ENCODE assay signal across 8 mouse cellular contexts in the genomic region with DNA sequence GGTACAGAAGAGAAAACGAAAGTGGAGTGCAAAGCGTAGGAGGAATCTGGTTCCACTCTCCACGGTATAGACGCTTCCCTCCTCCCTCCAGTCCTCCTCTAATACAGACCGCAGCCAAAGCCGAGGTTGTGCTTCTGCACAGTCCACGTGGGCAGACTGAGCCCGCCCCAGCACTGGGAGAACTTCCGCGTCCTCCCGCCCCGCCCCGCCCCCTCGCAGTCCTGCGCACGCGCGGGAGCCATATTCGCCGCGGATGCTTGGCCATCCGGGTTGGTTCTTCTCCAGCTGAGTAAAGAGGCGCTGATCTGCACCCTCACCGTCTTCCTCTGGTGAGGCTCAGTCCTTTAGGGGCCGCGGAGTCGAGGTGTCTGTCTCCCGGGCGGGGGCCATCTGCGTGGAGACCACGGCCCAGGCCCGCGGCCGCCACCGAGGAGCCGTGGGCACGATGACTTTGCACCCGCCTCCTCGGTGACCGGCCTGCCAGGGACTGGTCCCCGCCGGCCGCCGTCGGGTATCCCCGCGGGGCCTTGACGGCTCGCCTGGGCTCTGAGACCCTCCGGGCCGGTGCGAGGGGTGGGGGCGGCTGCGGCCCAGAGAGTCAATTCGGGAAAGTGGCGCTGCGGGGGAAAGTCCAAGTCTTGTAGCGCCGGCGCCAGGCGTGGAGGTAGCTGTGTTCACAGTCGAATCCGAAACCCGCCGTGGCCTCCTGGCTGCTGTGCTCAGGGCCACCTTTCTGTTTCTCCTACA. TPM values are rescaled to one million over a fixed set of nuclear protein-coding genes. Genes with fewer than 3 reads are reported as not detected.
DNase-seq lines count a peak whose midpoint lies in the region; ATAC-seq lines count a peak whose summit lies in the region.

TSS of gene Psma4 (plus strand) at position 216 of the 747 bp plus-strand sequence.
TSS of gene AY074887 (minus strand) at position 424 of the 747 bp plus-strand sequence.

- peaks cover 28% of the 10 kb centered on the region for H3K36me3 ChIP-seq in hindbrain, embryonic 12.5 days

- H3K9me3 ChIP-seq in hindbrain, embryonic 12.5 days (replicated peaks) = no peaks in the 10 kb centered on the region

- H3K27ac ChIP-seq in hindbrain, embryonic 12.5 days = peak within 1 kb of the TSS; percentile 96

- no peaks in the 10 kb centered on the region for H3K27me3 ChIP-seq in hindbrain, embryonic 12.5 days

- H3K4me1 ChIP-seq in hindbrain, embryonic 12.5 days = peaks cover 22% of the 10 kb centered on the region

- WGBS in hindbrain, embryonic 12.5 days = under 1% methylated on average over 65 of the region's 65 CpGs

- peak within 1 kb of the TSS; percentile 89 for H3K4me3 ChIP-seq in hindbrain, embryonic 12.5 days

- peak within 1 kb of the TSS; percentile 74 for H3K4me2 ChIP-seq in hindbrain, embryonic 12.5 days (replicated peaks)

- ATAC-seq in hindbrain, embryonic 12.5 days (ENCODE audit: low FRiP score) = peak; percentile 99

- peak; percentile 97 for DNase-seq in NIH3T3 (ENCODE audit: low read depth)
- DNase-seq in cerebellum, postnatal 10 days = peak; percentile 97 to 98
- DNase-seq in frontal cortex, postnatal 10 days (ENCODE audit: low spot score in 2 of 2) = peak; percentile 75 to 87
- peak; percentile 87 to 89 for DNase-seq in layer of hippocampus, postnatal 14 days (ENCODE audit: low spot score in 2 of 2)
- DNase-seq in lung, postnatal 14 days = peak; percentile 94
- DNase-seq in retina, adult 2 months (ENCODE audit: low read depth, low spot score) = peak; percentile 76
- DNase-seq in thymus, postnatal 36 days = peak; percentile 89 to 90

- peak within 1 kb of the TSS; percentile 87 for H3K9ac ChIP-seq in hindbrain, embryonic 12.5 days

RNA-seq across cellular contexts. Expression of gene Psma4, which starts in this region (rescaled TPM):
- 267 and 282 TPM in 2 replicates for polyA plus RNA-seq in hindbrain, embryonic 12.5 days (2016; fragmentation: Nextera tagmentation; extraction: Ambion mirVana)
- total RNA-seq in layer of hippocampus, postnatal 14 days (2021) = 100 to 1,000 TPM; 137 to 138 TPM

RNA-seq across cellular contexts. Expression of gene AY074887, which starts in this region (rescaled TPM):
- polyA plus RNA-seq in hindbrain, embryonic 12.5 days (2016; fragmentation: Nextera tagmentation; extraction: Ambion mirVana) = 1.2 and 1.4 TPM in 2 replicates
- total RNA-seq in layer of hippocampus, postnatal 14 days (2021) = not detected

Comparison
In these comparisons a context has a peak if more than half of its experiments do, and no peak if none do; other contexts are left out.
1. Peak in every context shown above with its lines: DNase-seq, ATAC-seq, H3K4me3 ChIP-seq and H3K27ac ChIP-seq.